Mouse (Mus musculus) heart, postnatal 0 days (tissue): Measurements from ENCODE around the gene Tmem274.

Experiments used
- CTCF ChIP-seq: IDR thresholded peaks from 2 replicates; pipeline ENCODE4 v1.5.1; 2016; ENCODE audit warnings: antibody characterized with exemption, control low read depth, low read depth
- EP300 ChIP-seq: IDR thresholded peaks from 2 replicates; pipeline ENCODE4 v1.6.1; 2016; ENCODE audit warnings: antibody characterized with exemption, low read depth

- TF ChIP-seq CTCF (no peak), EP300 (no peak)
These were observed 15.4 kb upstream of the Tmem274 start for GRCm38 (mm10) chr4:149461579-149462304.
